Mouse (Mus musculus) activated CD4-positive, CD25-positive, alpha-beta regulatory T cell, adult 4 months (primary cell): ENCODE measurements around the gene Ttc41. TPM values are rescaled to one million over a fixed set of nuclear protein-coding genes. Genes with fewer than 3 reads are reported as not detected.
A peak's percentile ranks its signal among the peaks of the same experiment; 100 is the strongest.

Source experiments
- ATAC-seq: one replicate; pipeline ENCODE4 v1.8.0; 2017
- polyA plus RNA-seq, 2 experiments: library from polyadenylated mRNA; unstranded; fragments of 100-300 nt; shearing (Covaris generic); gene quantifications; one replicate each; pipeline ENCODE4 v1.2.1; 2017

Ttc41 gene
- polyA plus RNA-seq, 2 experiments from 2014 or later, result 0.56 to 0.93 TPM

- ATAC-seq, result no peak
These were observed 50.3 kb downstream of the Ttc41 start for GRCm38 (mm10) chr10:86755816-86756502.

- no peak for ATAC-seq
These were observed 52.1 kb downstream of the Ttc41 start for GRCm38 (mm10) chr10:86757724-86758123.

GRCm38 (mm10) chr10:86758211-86758610 is 52.6 kb downstream of the Ttc41 start:
- no peak for ATAC-seq

- no peak for ATAC-seq
These were observed 55.6 kb downstream of the Ttc41 start for GRCm38 (mm10) chr10:86761236-86761635.

GRCm38 (mm10) chr10:86761722-86762383 is 56.2 kb downstream of the Ttc41 start:
- ATAC-seq, result no peak

GRCm38 (mm10) chr10:86762384-86762730 is 56.7 kb downstream of the Ttc41 start:
- ATAC-seq, result no peak

- ATAC-seq, result no peak
These were observed 58.1 kb downstream of the Ttc41 start, which contains the start of gene Gm49358 for GRCm38 (mm10) chr10:86763672-86764071. Gene Gm49358, plus strand, starts transcription at chr10:86763972.

GRCm38 (mm10) chr10:86765344-86765966 is 59.8 kb downstream of the Ttc41 start:
- ATAC-seq, result no peak

- ATAC-seq, result no peak
These were observed 63.6 kb downstream of the Ttc41 start for GRCm38 (mm10) chr10:86769216-86769615.

- no peak for ATAC-seq
These were observed 64.2 kb downstream of the Ttc41 start for GRCm38 (mm10) chr10:86769797-86770196.

- ATAC-seq, result no peak
These were observed 66.1 kb downstream of the Ttc41 start for GRCm38 (mm10) chr10:86771701-86772100.

- ATAC-seq, result no peak
These were observed 66.6 kb downstream of the Ttc41 start for GRCm38 (mm10) chr10:86772231-86772631.

GRCm38 (mm10) chr10:86773360-86773759 is 67.7 kb downstream of the Ttc41 start:
- ATAC-seq, result no peak

GRCm38 (mm10) chr10:86776281-86776680 is 70.7 kb downstream of the Ttc41 start:
- no peak for ATAC-seq

- no peak for ATAC-seq
These were observed 72.2 kb downstream of the Ttc41 start for GRCm38 (mm10) chr10:86777614-86778319.

GRCm38 (mm10) chr10:86778398-86779116 is 72.9 kb downstream of the Ttc41 start, which contains the start of gene Nt5dc3:
Gene Nt5dc3, plus strand, starts transcription at chr10:86779005.
- ATAC-seq, result peak; percentile 84

GRCm38 (mm10) chr10:86779117-86779755 is 73.6 kb downstream of the Ttc41 start:
- peak; percentile 0 for ATAC-seq

GRCm38 (mm10) chr10:86779816-86780500 is 74.3 kb downstream of the Ttc41 start:
- no peak for ATAC-seq

GRCm38 (mm10) chr10:86781641-86782040 is 76.0 kb downstream of the Ttc41 start:
- ATAC-seq, result no peak

- no peak for ATAC-seq
These were observed 77.0 kb downstream of the Ttc41 start for GRCm38 (mm10) chr10:86782656-86783055.

- no peak for ATAC-seq
These were observed 78.0 kb downstream of the Ttc41 start for GRCm38 (mm10) chr10:86783561-86783960.
